Mouse (Mus musculus) cerebellum, adult 2 months (tissue): ENCODE results near the gene Olfr123.

Source experiments
- CTCF ChIP-seq: fragments of 200-500 bp; IDR thresholded peaks from 2 replicates; pipeline ENCODE4 v1.5.1; 2011; ENCODE audit warnings: low read depth, mild to moderate bottlenecking, control low read depth, low read length, moderate library complexity, borderline replicate concordance; ENCODE audit not compliant: insufficient read depth
- POLR2A ChIP-seq: fragments of 200-500 bp; IDR thresholded peaks from 2 replicates; pipeline ENCODE4 v1.6.1; 2011; ENCODE audit warnings: low read length, control low read depth, borderline replicate concordance; ENCODE audit not compliant: insufficient read depth

DNA sequence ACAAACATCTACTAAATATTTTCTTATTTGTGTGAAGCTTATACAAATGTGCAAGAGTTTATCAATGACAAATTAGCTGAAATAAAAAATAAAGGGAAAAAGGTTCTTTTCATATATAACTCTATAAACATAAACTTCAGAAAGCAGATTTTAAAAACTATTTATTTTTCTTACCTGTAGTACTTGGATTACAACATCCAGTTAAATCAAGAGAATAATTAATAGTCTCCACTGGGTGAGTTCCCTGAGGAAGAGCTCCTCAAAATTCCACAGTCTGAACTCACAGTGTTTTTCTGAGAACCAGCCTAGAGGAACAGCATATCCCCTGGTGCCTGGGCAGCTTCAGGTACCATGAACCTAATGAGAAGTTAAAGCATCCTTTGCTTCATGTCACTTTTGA lies 39.3 kb downstream of the Olfr123 start, which contains the start of gene Olfr125:
- no peak for TF ChIP-seq POLR2A
- TF ChIP-seq CTCF: no peak
